Mouse (Mus musculus) intestine, embryonic 14.5 days (tissue): ENCODE results near the gene AI661453. TPM values are rescaled to one million over a fixed set of nuclear protein-coding genes. Genes with fewer than 3 reads are reported as not detected.

Experiments
- ATAC-seq: fragments of 200-750 bp; cut with Nextera tagmentation; replicated peaks from 2 replicates; pipeline ENCODE4 v1.8.0; 2017; ENCODE audit warnings: low read depth, moderate number of reproducible peaks, moderate TSS enrichment, moderate library complexity; ENCODE audit not compliant: low FRiP score, low TSS enrichment
- DNase-seq: peaks from one replicate; pipeline ENCODE4 v3.0.0-alpha.2; 2018; ENCODE audit warnings: low spot score
- H3K27ac ChIP-seq: fragments of 300-500 bp; sonication (generic); 2 replicates; pipeline ENCODE4 v1.5.1; 2014; ENCODE audit warnings: low read depth, mild to moderate bottlenecking, control low read depth
- H3K27me3 ChIP-seq: fragments of 300-500 bp; sonication (generic); replicated peaks from 2 replicates; pipeline ENCODE4 v1.6.1; 2014; ENCODE audit warnings: low read length, control low read depth; ENCODE audit not compliant: control insufficient read depth, insufficient read depth
- H3K36me3 ChIP-seq: fragments of 300-500 bp; sonication (generic); 2 replicates; pipeline ENCODE4 v1.6.1; 2014; ENCODE audit warnings: low read length, control low read depth; ENCODE audit not compliant: control insufficient read depth, insufficient read depth
- H3K4me1 ChIP-seq: fragments of 300-500 bp; sonication (generic); replicated peaks from 2 replicates; pipeline ENCODE4 v1.6.1; 2014; ENCODE audit warnings: low read length, control low read depth, mixed read lengths; ENCODE audit not compliant: control insufficient read depth, insufficient read depth
- H3K4me2 ChIP-seq: fragments of 300-500 bp; sonication (generic); 2 replicates; pipeline ENCODE4 v1.6.1; 2014; ENCODE audit warnings: low read length
- H3K4me3 ChIP-seq: fragments of 300-500 bp; sonication (generic); 2 replicates; pipeline ENCODE4 v1.5.1; 2014; ENCODE audit warnings: low read depth, low read length, control low read depth, mixed read lengths
- H3K9ac ChIP-seq: fragments of 300-500 bp; sonication (generic); 2 replicates; pipeline ENCODE4 v1.6.1; 2014; ENCODE audit warnings: mild to moderate bottlenecking, low read length
- H3K9me3 ChIP-seq: fragments of 300-500 bp; sonication (generic); 2 replicates; pipeline ENCODE4 v1.6.1; 2016; ENCODE audit warnings: low read length, control low read depth; ENCODE audit not compliant: control insufficient read depth
- WGBS: fragments of 180-500 bp; shearing (Covaris S2); extraction: QIAGEN DNeasy Blood & Tissue Kit; methylation state at CpG from one replicate; pipeline ENCODE4 v1.1.7; 2014; 5-methylcytosine and 5-hydroxymethylcytosine counted together
- polyA plus RNA-seq: library from polyadenylated mRNA; unstranded; fragments of >200 nt; fragmentation: Nextera tagmentation; extraction: Ambion mirVana; gene quantifications from 2 replicates; pipeline ENCODE4 v1.2.1, GENCODE M21; 2014

Gene AI661453
- polyA plus RNA-seq, 1 experiment from 2014 or later: 4.4 TPM

- Histone ChIP-seq H3K9me3 (no peaks in the 10 kb centered on the region), H3K27ac (peak overlapping the region; percentile 87), H3K4me1 (peaks cover 46% of the 10 kb centered on the region), H3K4me2 (peak overlapping the region; percentile 26; the same call in 1 of the 2 replicates), H3K9ac (0 out of 2 replicates have a peak overlapping the region, but pooled peaks have one; percentile 6), H3K36me3 (no peaks in the 10 kb centered on the region), H3K4me3 (no peak overlapping the region), H3K27me3 (no peaks in the 10 kb centered on the region)
- 49% methylated on average over 10 of the region's 10 CpGs for WGBS
- ATAC-seq (no peak), DNase-seq (no peak)
These were observed 76.8 kb downstream of the AI661453 start for GRCm38 (mm10) chr17:47512956-47513775.

- H3K4me1 ChIP-seq: peaks cover 38% of the 10 kb centered on the region
These were observed 78.9 kb downstream of the AI661453 start for GRCm38 (mm10) chr17:47515180-47515844.

GRCm38 (mm10) chr17:47516232-47516631 is 79.8 kb downstream of the AI661453 start:
- Histone ChIP-seq H3K36me3 (no peaks in the 10 kb centered on the region), H3K4me2 (no peak overlapping the region), H3K9ac (no peak overlapping the region), H3K9me3 (no peaks in the 10 kb centered on the region), H3K27ac (no peak overlapping the region), H3K4me1 (peaks cover 35% of the 10 kb centered on the region), H3K4me3 (no peak overlapping the region), H3K27me3 (no peaks in the 10 kb centered on the region)
- 93% methylated on average over 3 of the region's 3 CpGs for WGBS
- ATAC-seq (no peak), DNase-seq (no peak)

More at GRCm38 (mm10) chr17:47515180-47515844, 78.9 kb downstream of the AI661453 start:
- Histone ChIP-seq H3K9me3 (no peaks in the 10 kb centered on the region), H3K4me3 (no peak overlapping the region), H3K36me3 (no peaks in the 10 kb centered on the region), H3K27ac (no peak overlapping the region), H3K4me2 (no peak overlapping the region), H3K27me3 (no peaks in the 10 kb centered on the region), H3K9ac (no peak overlapping the region)
- DNase-seq: no peak
- WGBS: 76% methylated on average over 7 of the region's 7 CpGs
- no peak for ATAC-seq

GRCm38 (mm10) chr17:47518205-47518604 is 81.8 kb downstream of the AI661453 start:
- ATAC-seq (peak; percentile 16; the same call in 1 of the 2 replicates), DNase-seq (peak; percentile 75)
- Histone ChIP-seq H3K9ac (no peak overlapping the region; the same call in 1 of the 2 replicates), H3K27me3 (no peaks in the 10 kb centered on the region), H3K27ac (peak overlapping the region; percentile 84), H3K36me3 (no peaks in the 10 kb centered on the region), H3K9me3 (no peaks in the 10 kb centered on the region), H3K4me3 (no peak overlapping the region), H3K4me2 (peak overlapping the region; percentile 4; the same call in 1 of the 2 replicates), H3K4me1 (peaks cover 35% of the 10 kb centered on the region)
- WGBS: 11% methylated on average over 8 of the region's 8 CpGs

Other genes starting within 250 kb of the AI661453 start
- 89.3 and 91.4 TPM in 2 replicates for gene Mrps10, start 67.7 kb upstream of the AI661453 start, polyA plus RNA-seq
- 0.32 and 0.37 TPM in 2 replicates for gene Guca1b, start 51.2 kb upstream of the AI661453 start, polyA plus RNA-seq
- 2.5 and 3.1 TPM in 2 replicates for gene Guca1a, start 36.0 kb upstream of the AI661453 start, polyA plus RNA-seq
- gene 1700001C19Rik, start 761 bp downstream of the AI661453 start, polyA plus RNA-seq: 0.22 and 0.24 TPM in 2 replicates
- 21.5 and 25.0 TPM in 2 replicates for gene Taf8, start 65.7 kb downstream of the AI661453 start, polyA plus RNA-seq
- gene Ccnd3, start 68.4 kb downstream of the AI661453 start, polyA plus RNA-seq: 450 and 457 TPM in 2 replicates
- gene Bysl, start 174.9 kb downstream of the AI661453 start, polyA plus RNA-seq: 25.7 and 27.4 TPM in 2 replicates
- gene Med20, start 175.0 kb downstream of the AI661453 start, polyA plus RNA-seq: 45.2 and 48.2 TPM in 2 replicates
- gene Gm20517, start 175.0 kb downstream of the AI661453 start, polyA plus RNA-seq: 1.6 and 1.8 TPM in 2 replicates
- gene Usp49, start 194.1 kb downstream of the AI661453 start, polyA plus RNA-seq: 5.3 and 6.5 TPM in 2 replicates